Comparison of ENCODE assay signal across 19 mouse cellular contexts in genomic region chr17:86531231-86531630, GRCm38 (mm10). TPM values are rescaled to one million over a fixed set of nuclear protein-coding genes. Genes with fewer than 3 reads are reported as not detected.
"Had no signal": no experiment of that assay in that cellular context is flagged by ENCODE, and none has a peak within 500 bp of the region (broad histone marks: within the 10 kb centered on the region; RNA-seq: fewer than 3 reads in every experiment).

No protein-coding gene starts in this region.

- DNase-seq: liver, postnatal 0 days; lung, postnatal 10 days; right cerebral cortex, postnatal 14 days; spleen, adult 18-20 months; thymus, adult 18-20 months; thymus, postnatal 14 days; thymus, postnatal 36 days had no signal

- H3K36me3 ChIP-seq: liver, embryonic 15.5 days; lung, embryonic 15.5 days; midbrain, embryonic 13.5 days; midbrain, embryonic 15.5 days; neural tube, embryonic 12.5 days had no signal

- H3K4me3 ChIP-seq: liver, embryonic 15.5 days; lung, embryonic 15.5 days; megakaryocyte, embryonic 14.5 days; midbrain, embryonic 13.5 days; midbrain, embryonic 15.5 days; neural tube, embryonic 12.5 days had no signal

- H3K27ac ChIP-seq: liver, embryonic 15.5 days; lung, embryonic 15.5 days; macrophage; midbrain, embryonic 13.5 days; midbrain, embryonic 15.5 days; neural tube, embryonic 12.5 days had no signal

- H3K9me3 ChIP-seq: liver, embryonic 15.5 days; lung, embryonic 15.5 days; megakaryocyte, embryonic 14.5 days; midbrain, embryonic 13.5 days; midbrain, embryonic 15.5 days; neural tube, embryonic 12.5 days had no signal

- H3K27me3 ChIP-seq: liver, embryonic 15.5 days; lung, embryonic 15.5 days; midbrain, embryonic 13.5 days; midbrain, embryonic 15.5 days; neural tube, embryonic 12.5 days had no signal

RNA-seq across cellular contexts. Expression of gene Gm10309, which starts 26.2 kb away (rescaled TPM):
- total RNA-seq: megakaryocyte progenitor cell, adult 5-6 weeks; midbrain, postnatal 0 days; monocyte, adult 5-6 weeks; neutrophil, adult 5-6 weeks had no signal
- polyA plus RNA-seq: liver, embryonic 15.5 days; macrophage; midbrain, embryonic 11.5 days had no signal
